Mouse (Mus musculus) hindbrain, embryonic 13.5 days (tissue): ENCODE measurements around the gene Mrpl47. TPM values are rescaled to one million over a fixed set of nuclear protein-coding genes. Genes with fewer than 3 reads are reported as not detected.
"Not testable (repeated sequence)": the region's sequence is repeated elsewhere in the genome, so short reads cannot be mapped to it uniquely, and the experiment has no call there.

ENCODE experiments used
- ATAC-seq: fragments of 200-750 bp; cut with Nextera tagmentation; 2 replicates; pipeline ENCODE4 v1.8.0; 2017; ENCODE audit warnings: moderate TSS enrichment; ENCODE audit not compliant: low FRiP score
- H3K27ac ChIP-seq: fragments of 300-500 bp; sonication (generic); 2 replicates; pipeline ENCODE4 v1.5.1; 2015; ENCODE audit warnings: inconsistent platforms, mild to moderate bottlenecking, moderate library complexity
- H3K27me3 ChIP-seq: fragments of 300-500 bp; sonication (generic); 2 replicates; pipeline ENCODE4 v1.6.1; 2015; ENCODE audit warnings: mild to moderate bottlenecking, inconsistent platforms
- H3K36me3 ChIP-seq: fragments of 300-500 bp; sonication (generic); 2 replicates; pipeline ENCODE4 v1.6.1; 2015; ENCODE audit warnings: mild to moderate bottlenecking, inconsistent platforms
- H3K4me1 ChIP-seq: fragments of 300-500 bp; sonication (generic); replicated peaks from 2 replicates; pipeline ENCODE4 v1.6.1; 2015; ENCODE audit warnings: inconsistent platforms
- H3K4me2 ChIP-seq: fragments of 300-500 bp; sonication (generic); 2 replicates; pipeline ENCODE4 v1.6.1; 2015; ENCODE audit warnings: inconsistent platforms, mild to moderate bottlenecking, moderate library complexity
- H3K4me3 ChIP-seq: fragments of 300-500 bp; sonication (generic); 2 replicates; pipeline ENCODE4 v1.5.1; 2015; ENCODE audit warnings: mild to moderate bottlenecking, inconsistent platforms
- H3K9ac ChIP-seq: fragments of 300-500 bp; sonication (generic); 2 replicates; pipeline ENCODE4 v1.6.1; 2015; ENCODE audit warnings: mild to moderate bottlenecking, inconsistent platforms
- H3K9me3 ChIP-seq: fragments of 300-500 bp; sonication (generic); 2 replicates; pipeline ENCODE4 v1.6.1; 2016; ENCODE audit warnings: inconsistent platforms
- WGBS: fragments of 180-500 bp; shearing (Covaris S2); methylation state at CpG from one replicate; pipeline ENCODE4 v1.1.7; 2015; 5-methylcytosine and 5-hydroxymethylcytosine counted together
- polyA plus RNA-seq: library from polyadenylated mRNA; unstranded; fragments of >200 nt; fragmentation: Nextera tagmentation; extraction: Ambion mirVana; gene quantifications from 2 replicates; pipeline ENCODE4 v1.2.1, GENCODE M21; 2015

Gene Mrpl47
- 35.6 and 36.5 TPM in 2 replicates for polyA plus RNA-seq

DNA sequence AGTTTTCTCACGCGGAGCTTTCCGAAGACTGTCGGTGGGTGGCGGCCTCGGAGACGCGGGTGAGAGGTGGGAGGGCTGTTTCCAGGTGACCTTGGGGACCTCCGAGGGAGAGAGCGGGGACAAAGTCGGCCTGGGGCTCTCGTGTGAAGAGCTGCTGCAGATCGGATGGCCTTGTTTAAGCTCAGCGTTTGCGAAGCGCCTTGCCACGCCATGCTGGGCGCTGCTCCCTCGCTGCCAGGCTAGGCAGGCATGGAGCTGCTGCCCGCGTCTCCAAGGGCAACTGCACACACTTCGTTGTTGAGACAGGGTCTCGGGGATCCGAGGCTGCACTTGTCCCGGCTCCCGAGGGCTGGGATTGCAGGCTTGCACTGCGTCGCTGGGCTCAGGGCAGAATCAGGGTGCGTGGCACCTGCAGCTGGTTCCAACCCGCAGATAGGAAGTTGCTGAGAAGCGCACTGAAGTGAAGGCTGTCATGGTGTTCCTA is at the start of gene Mrpl47:
Mrpl47 (minus strand) TSS at position 434 of the 484 bp plus-strand sequence.
- no peaks in the 10 kb centered on the region for H3K9me3 ChIP-seq
- H3K4me1 ChIP-seq = peaks cover 34% of the 10 kb centered on the region
- H3K27ac ChIP-seq = peak within 1 kb of the TSS; percentile 91
- peak within 1 kb of the TSS; percentile 92 for H3K4me3 ChIP-seq
- H3K27me3 ChIP-seq = no peaks in the 10 kb centered on the region
- H3K4me2 ChIP-seq = peak within 1 kb of the TSS; percentile 82
- peak; percentile 73 for ATAC-seq
- peak within 1 kb of the TSS; percentile 90 for H3K9ac ChIP-seq
- peaks cover 22% of the 10 kb centered on the region for H3K36me3 ChIP-seq
- under 1% methylated on average over 31 of the region's 31 CpGs for WGBS

DNA sequence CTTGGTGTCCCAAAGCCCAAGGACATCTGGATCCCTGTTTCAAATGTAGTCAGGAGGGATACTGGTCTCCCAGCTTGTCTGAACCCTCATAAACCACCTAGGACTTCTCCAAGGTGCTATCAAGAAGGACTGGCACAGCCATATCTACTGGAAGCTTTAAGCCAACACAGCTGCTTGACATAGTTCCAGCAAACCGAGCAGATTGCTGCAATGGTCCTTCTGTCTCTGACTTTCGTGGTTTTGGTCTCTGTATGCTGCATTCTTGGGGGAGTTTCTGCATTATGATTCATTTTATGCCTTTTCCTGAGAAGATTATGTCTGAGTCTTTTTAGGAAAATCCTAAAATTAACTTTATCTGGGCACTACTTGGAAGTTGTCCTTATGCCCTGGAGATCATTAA is 33.4 kb upstream of the Mrpl47 start:
- Histone ChIP-seq H3K27ac (no peak overlapping the region), H3K4me2 (no peak overlapping the region), H3K27me3 (no peaks in the 10 kb centered on the region), H3K9ac (no peak overlapping the region), H3K9me3 (no peaks in the 10 kb centered on the region), H3K4me1 (no peaks in the 10 kb centered on the region), H3K4me3 (no peak overlapping the region), H3K36me3 (no peaks in the 10 kb centered on the region)
- ATAC-seq = no peak
- 81% methylated on average over 2 of the region's 2 CpGs for WGBS

DNA sequence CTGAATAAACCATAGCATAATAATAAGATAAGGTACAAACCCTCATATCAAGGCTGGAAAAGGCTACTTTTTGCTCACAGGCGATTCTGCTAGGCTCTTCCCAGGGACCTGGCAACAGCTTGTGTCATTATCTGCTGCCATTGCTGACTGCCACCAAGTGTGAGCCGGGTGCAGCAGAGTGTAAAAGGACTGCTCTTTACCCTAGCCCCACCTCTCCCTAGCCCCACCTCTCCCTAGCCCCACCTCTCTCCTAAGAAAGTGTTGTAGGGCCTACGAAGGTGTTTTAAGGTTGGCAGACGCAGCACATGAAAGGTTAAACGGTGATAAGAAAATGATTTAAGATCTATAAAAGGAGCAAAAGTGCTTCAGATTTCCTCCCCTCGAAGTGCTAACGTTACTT is 26.5 kb upstream of the Mrpl47 start:
- H3K9me3 ChIP-seq = no peaks in the 10 kb centered on the region
- 55% methylated on average over 7 of the region's 7 CpGs for WGBS
- H3K27ac ChIP-seq = no peak overlapping the region
- H3K4me1 ChIP-seq = no peaks in the 10 kb centered on the region
- no peaks in the 10 kb centered on the region for H3K36me3 ChIP-seq
- no peak overlapping the region for H3K9ac ChIP-seq
- H3K4me2 ChIP-seq = no peak overlapping the region
- H3K27me3 ChIP-seq = no peaks in the 10 kb centered on the region
- no peak for ATAC-seq
- H3K4me3 ChIP-seq = no peak overlapping the region

DNA sequence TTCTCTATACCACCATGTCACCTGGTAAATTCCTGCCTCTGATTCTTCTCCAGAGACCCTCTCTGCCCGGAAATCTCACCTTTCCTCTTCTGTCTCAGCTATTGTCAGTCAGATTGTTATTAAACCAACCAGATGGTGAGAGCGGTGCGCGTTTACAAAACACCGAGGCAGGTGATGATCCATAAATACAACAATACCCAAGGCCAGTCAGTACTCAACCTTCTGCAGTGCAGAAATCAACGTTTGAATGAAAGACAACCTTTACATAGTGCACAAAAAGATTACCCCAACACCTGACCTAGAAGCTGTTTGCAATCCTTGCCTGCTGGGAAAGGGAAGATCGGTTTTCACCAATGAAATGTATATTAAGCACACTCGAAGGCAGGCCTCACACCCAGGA is 25.6 kb upstream of the Mrpl47 start:
- no peaks in the 10 kb centered on the region for H3K27me3 ChIP-seq
- H3K4me1 ChIP-seq = no peaks in the 10 kb centered on the region
- no peak overlapping the region for H3K4me2 ChIP-seq
- H3K36me3 ChIP-seq = no peaks in the 10 kb centered on the region
- ATAC-seq = no peak
- H3K4me3 ChIP-seq = no peak overlapping the region
- H3K9ac ChIP-seq = no peak overlapping the region
- 57% methylated on average over 8 of the region's 8 CpGs for whole genome bisulfite sequencing
- no peak overlapping the region for H3K27ac ChIP-seq
- no peaks in the 10 kb centered on the region for H3K9me3 ChIP-seq

DNA sequence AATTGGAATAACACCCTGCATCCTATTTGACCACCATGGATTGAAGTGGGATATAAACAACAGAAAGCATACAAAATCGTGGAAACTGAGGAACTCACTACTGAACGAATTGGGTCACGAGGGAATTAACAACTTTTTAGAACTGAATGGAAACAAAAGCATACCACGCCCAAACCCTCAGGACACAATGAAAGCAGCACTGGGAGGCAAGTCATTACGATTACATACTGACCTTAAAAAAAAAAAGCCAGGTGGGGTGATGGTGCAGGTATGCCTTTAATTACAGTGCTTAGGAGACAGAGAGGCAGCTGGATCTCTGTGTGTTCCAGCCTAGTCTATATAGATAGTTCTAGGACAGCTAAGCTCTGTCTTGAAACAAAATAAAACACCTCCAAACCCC is 21.8 kb upstream of the Mrpl47 start:
- Histone ChIP-seq H3K27me3 (no peaks in the 10 kb centered on the region), H3K9ac (no peak overlapping the region), H3K36me3 (peaks cover 7% of the 10 kb centered on the region), H3K4me3 (no peak overlapping the region), H3K4me1 (no peaks in the 10 kb centered on the region), H3K4me2 (no peak overlapping the region), H3K27ac (no peak overlapping the region), H3K9me3 (no peaks in the 10 kb centered on the region)
- no peak for ATAC-seq
- 78% methylated on average over 5 of the region's 5 CpGs for WGBS

DNA sequence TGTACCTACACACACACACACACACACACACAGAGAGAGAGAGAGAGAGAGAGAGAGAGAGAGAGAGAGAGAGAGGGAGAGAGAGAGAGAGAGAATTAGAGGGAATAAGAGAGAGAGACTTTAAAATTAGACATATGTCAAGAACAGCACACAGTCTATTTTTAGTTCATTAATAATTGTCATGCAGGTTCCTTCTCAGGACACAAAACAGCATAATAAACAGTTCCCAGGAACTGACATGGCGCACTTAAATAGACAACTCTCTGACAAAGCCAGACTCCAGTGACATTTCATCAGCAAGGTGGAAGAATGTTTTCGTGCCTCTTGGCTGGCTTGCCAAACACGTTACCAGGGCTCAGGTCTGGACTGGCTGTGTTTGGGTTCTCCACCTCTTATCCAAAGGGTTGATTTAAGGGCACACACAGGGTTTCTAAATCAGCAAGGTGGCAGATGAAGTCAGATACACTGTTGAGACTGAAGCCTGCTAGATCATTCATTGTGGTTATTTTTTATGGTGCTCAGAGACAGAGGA is 17.0 kb upstream of the Mrpl47 start:
- no peaks in the 10 kb centered on the region for H3K9me3 ChIP-seq
- no peak overlapping the region for H3K4me3 ChIP-seq
- no peak overlapping the region for H3K27ac ChIP-seq
- WGBS = 90% methylated on average over 3 of the region's 3 CpGs
- no peak for ATAC-seq
- H3K4me2 ChIP-seq = no peak overlapping the region
- H3K36me3 ChIP-seq = peaks cover 50% of the 10 kb centered on the region
- no peaks in the 10 kb centered on the region for H3K4me1 ChIP-seq
- H3K9ac ChIP-seq = no peak overlapping the region
- H3K27me3 ChIP-seq = no peaks in the 10 kb centered on the region

DNA sequence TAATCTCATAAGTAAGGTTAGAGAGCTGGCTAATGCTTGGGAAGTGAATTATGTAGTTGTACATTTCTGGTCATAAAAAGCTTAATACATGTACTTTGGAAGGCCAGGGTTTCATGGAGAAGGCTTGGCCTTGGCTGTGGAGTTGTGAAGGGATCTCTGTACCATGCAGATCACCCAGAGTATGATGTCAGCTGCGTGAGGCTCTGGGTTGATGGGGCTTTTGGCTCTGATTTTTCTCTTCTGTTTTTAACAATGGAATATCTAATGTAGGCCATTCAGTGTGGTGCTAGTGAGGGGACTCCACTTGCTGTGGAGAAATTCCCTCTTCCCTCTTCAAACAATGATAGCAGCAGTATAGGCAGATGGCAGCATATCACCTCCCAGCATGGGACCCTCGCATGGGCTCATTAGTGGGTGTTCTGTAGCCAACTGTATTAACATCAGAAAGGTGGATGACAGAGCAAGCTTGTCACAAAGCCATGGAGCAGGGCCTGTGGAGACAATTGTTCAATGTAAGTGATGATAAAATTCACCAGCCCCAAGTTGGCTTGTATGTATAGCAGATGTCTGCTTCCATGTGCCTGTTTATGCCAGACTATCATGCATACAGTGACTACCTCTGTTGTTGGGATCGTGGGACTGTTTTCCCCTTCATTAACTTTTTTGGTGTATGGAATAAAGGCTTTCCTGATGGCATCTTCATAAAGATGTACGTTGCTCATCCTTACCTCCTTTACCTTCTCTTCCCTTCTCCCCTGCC is 12.6 kb upstream of the Mrpl47 start:
- Histone ChIP-seq H3K9ac (no peak overlapping the region), H3K4me1 (no peaks in the 10 kb centered on the region), H3K36me3 (peaks cover 80% of the 10 kb centered on the region), H3K4me3 (no peak overlapping the region), H3K27ac (peak overlapping the region; percentile 12; the same call in 1 of the 2 replicates), H3K9me3 (no peaks in the 10 kb centered on the region), H3K4me2 (no peak overlapping the region), H3K27me3 (no peaks in the 10 kb centered on the region)
- ATAC-seq = peak; percentile 75
- 85% methylated on average over 4 of the region's 4 CpGs for WGBS

DNA sequence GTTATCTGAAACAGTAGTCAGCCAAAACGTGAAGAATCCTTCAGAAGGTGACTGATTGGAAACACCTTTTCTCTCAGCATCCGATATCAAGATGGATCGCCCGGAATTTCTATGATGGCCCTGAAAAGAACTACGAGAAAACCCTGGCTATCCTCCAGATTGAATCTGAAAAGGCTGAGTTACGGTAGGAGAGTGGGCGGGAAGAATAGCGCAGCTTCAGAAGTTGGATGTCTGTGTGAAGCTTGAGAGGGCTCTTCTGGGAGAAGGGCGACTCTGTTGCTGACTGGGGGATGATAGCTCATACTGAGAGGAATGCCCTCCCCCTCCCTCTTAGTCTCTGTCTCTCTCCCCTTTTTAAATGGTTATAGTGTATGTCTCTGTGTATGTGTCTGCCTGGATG is 11.0 kb upstream of the Mrpl47 start:
- no peak overlapping the region for H3K27ac ChIP-seq
- no peaks in the 10 kb centered on the region for H3K4me1 ChIP-seq
- no peak for ATAC-seq
- H3K27me3 ChIP-seq = no peaks in the 10 kb centered on the region
- H3K4me3 ChIP-seq = no peak overlapping the region
- no peak overlapping the region for H3K9ac ChIP-seq
- no peaks in the 10 kb centered on the region for H3K9me3 ChIP-seq
- peaks cover 80% of the 10 kb centered on the region for H3K36me3 ChIP-seq
- WGBS = 89% methylated on average over 9 of the region's 9 CpGs
- H3K4me2 ChIP-seq = no peak overlapping the region

DNA sequence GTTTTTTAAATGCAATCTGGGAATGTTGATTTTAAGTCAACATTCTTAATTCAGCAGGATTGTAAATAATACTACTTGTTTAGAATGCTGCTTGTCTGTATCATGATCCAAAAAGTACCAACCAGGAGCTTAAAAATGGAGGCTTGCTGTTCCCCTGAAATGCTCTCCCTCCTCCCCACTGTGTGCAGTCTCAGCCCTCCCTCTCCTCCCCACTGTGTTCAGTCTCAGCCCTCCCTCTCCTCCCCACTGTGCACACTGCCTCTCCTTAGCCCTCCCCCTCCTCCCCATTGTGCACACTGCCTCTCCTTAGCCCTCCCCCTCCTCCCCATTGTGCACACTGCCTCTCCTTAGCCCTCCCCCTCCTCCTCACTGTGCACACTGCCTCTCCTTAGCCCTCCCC is 8.0 kb upstream of the Mrpl47 start:
- H3K4me3 ChIP-seq, ATAC-seq, H3K27ac ChIP-seq, H3K9ac ChIP-seq, H3K4me2 ChIP-seq, H3K27me3 ChIP-seq, H3K4me1 ChIP-seq, H3K9me3 ChIP-seq: not testable (repeated sequence)
- peaks cover 71% of the 10 kb centered on the region for H3K36me3 ChIP-seq

DNA sequence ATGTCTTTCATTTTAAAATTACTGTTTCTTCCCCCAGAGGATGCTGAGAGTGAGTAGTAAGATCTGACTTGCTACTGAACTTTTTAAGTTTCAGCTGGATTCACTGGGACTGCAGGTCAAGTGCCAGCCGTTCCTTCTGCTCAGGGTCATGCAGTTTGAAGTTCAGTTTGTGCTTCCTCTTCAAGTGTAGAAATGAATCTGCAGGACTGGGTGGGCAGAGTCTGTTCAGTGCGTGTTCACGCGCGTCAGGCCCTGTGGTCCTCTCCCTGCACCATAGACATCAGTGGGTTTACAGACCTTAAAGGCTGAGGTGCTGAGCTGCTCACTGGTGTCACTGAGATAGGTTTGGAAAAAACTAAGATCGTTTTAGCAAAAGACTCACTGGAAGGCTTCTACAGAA is 7.6 kb upstream of the Mrpl47 start:
- Histone ChIP-seq H3K36me3 (peaks cover 67% of the 10 kb centered on the region), H3K9me3 (no peaks in the 10 kb centered on the region)
- WGBS = 95% methylated on average over 6 of the region's 6 CpGs

DNA sequence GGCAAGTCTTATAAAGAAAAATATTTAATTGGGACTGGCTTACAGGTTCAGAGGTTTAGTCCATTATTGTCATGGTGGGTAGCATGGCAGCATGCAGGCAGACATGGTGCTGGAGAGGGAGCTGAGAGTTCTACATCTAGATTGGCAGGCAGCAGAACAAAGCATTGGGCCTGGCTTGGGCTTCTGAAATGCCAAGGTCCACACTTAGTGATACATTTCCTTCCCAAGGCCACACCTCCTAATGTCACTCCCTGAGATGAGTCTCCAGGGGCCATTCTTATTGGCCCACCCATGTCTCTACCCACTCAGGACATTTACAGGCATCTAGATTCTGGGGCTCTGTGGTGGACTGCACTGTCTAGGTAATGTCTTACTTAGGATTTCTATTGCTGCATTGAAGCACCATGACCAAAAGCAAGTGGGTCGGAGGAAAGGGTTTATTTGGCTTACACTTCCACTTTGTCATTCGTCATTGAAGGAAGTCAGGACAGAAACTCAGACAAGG is 4.9 kb upstream of the Mrpl47 start:
- no peak overlapping the region for H3K27ac ChIP-seq
- peaks cover 24% of the 10 kb centered on the region for H3K4me1 ChIP-seq
- no peaks in the 10 kb centered on the region for H3K27me3 ChIP-seq
- H3K9ac ChIP-seq = no peak overlapping the region
- no peaks in the 10 kb centered on the region for H3K9me3 ChIP-seq
- H3K4me3 ChIP-seq = no peak overlapping the region
- ATAC-seq = no peak
- no peak overlapping the region for H3K4me2 ChIP-seq
- 94% methylated on average over 2 of the region's 2 CpGs for WGBS
- peaks cover 45% of the 10 kb centered on the region for H3K36me3 ChIP-seq

More for the DNA sequence above, 7.6 kb upstream of the Mrpl47 start:
- Histone ChIP-seq H3K4me3 (no peak overlapping the region), H3K27ac (no peak overlapping the region), H3K4me1 (no peaks in the 10 kb centered on the region), H3K27me3 (no peaks in the 10 kb centered on the region), H3K9ac (no peak overlapping the region), H3K4me2 (no peak overlapping the region)
- no peak for ATAC-seq

DNA sequence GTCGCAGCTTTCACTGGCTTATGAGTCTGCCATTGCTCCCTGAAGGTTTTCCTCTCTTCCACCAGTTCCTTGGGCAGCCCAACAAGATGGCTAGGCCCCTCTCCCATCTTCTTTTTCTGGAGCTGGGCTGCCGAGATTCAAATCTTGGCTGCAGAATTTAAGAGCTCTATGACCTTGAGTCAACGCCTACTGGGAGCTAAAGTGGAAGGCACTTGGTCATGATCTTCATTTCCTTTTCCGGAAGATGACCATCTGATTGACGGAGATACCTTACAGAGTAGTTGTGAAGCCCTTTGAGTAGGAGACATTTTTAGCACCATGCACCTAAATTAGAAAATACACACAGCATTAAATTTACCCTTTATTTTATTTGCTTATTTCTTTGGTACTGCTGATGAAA is 1.1 kb upstream of the Mrpl47 start:
- no peaks in the 10 kb centered on the region for H3K9me3 ChIP-seq
- no peak for ATAC-seq
- peak overlapping the region; percentile 92; the same call in 1 of the 2 replicates for H3K4me3 ChIP-seq
- H3K9ac ChIP-seq = no peak overlapping the region
- no peaks in the 10 kb centered on the region for H3K27me3 ChIP-seq
- peaks cover 22% of the 10 kb centered on the region for H3K36me3 ChIP-seq
- no peak overlapping the region for H3K27ac ChIP-seq
- H3K4me2 ChIP-seq = peak overlapping the region; percentile 82
- WGBS = 97% methylated on average over 5 of the region's 5 CpGs
- peaks cover 34% of the 10 kb centered on the region for H3K4me1 ChIP-seq
